Mouse (Mus musculus): ENCODE measurements around the gene Zfp82.
"Not testable (repeated sequence)": the region's sequence is repeated elsewhere in the genome, so short reads cannot be mapped to it uniquely, and the experiment has no call there.

Gene Zfp82

DNA sequence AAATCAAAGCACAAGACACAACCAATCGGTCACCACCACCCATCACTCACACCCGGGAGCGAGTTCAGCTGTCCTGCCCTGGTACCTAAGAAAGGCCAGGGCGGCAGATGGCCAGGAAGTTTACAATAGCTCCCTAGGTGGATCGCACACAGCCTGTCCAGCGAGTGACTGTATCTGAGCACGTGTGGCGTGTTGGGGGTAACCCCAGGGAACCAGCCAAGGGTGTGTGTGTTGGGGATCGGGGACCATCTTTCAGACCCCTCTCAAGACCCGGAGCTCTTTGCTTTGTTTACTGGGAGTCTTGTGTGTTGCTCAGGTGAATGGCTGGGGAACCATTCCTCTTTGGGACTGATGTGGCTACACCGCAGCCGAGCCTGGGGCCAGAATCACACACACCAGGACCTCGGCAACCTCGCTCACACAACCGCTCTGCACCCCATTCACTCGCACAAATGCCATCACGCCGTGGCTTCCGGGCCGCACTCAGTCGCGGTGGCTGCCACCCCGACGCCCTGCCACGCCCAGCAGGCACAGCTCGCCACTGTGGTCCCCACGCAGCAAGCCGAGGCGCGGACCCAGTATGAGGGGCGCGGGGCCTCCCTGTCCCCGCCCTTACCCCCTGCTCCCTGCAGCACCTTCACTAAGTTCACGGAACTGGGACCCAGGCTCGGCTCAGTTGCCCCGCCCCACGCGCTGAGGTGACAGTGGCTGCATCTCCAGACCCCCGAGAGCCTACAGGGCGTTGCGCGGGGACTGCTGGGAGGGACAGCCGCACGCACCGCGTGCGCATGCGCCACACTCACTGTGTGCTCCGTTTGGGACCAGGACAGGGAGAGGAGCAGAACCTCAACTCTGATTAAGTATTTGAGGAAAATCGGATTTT, at the start of gene Zfp82:
Gene Zfp82 (minus strand): TSS at position 755 of the 883 bp plus-strand sequence.
- DNase-seq (ENCODE audit: low read depth, low spot score) = peak; percentile 67

DNA sequence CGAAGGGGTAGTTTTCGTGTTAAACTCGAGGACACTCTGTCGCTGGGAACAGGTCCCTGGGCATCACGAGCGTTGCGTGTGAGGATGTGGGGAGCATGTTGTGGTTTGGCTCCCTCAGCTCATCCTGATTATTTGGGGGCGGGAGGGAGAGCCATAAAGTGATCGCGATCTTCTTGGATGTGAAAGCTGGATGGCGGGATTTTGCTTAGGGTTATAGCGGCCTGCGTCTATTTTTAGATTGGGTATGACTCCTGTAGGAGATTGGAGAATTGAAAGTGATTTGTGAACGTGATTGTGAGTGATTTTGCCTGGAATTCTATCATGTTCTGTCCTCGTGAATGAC, 49.5 kb upstream of the Zfp82 start:
- DNase-seq (ENCODE audit: low read depth, low spot score) = no peak

DNA sequence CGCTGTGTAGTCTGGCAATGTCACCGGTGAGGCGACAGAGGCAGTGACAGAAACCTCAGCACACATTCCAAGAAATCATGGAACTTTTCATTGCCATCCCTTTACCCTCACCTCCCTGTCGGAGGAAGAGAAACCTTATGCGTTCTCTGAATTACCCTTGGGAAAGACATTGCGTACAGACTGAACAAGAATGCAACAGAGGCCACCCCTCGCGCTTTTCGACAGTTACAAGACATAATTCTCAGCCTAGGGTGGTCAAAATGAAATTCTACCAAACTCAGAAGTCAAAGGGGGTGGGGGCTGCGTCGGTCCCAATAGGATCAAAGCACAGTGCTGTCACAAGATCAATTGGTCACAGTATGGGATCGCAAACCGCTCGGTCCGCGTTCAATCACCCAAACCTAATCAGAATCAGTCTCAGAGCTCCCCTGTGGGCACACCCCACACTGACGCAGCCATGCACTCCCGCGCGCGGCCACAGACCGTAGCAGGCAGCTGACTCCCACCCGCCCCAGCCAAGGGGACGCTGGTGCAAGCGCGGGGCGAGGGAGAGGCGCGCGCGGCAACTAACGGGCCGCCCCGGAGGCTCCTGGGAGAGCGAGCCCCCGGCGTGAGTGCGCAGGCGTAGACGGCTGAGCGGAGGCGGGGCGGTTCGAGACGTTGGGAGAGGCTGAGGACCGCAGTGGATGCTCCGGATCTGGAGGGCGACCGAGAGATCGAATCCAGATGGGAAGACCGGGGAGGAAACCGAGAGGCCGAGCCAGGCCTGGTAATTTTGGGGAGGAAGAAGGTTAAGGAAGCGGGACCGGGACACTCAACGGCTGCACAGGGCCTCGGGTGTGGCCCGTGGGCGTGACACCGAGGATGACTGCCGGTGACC, 48.8 kb upstream of the Zfp82 start, which contains the start of gene Zfp382:
Gene Zfp382 (plus strand): TSS at position 635 of the 880 bp plus-strand sequence.
- peak; percentile 62 for DNase-seq (ENCODE audit: low read depth, low spot score)

DNA sequence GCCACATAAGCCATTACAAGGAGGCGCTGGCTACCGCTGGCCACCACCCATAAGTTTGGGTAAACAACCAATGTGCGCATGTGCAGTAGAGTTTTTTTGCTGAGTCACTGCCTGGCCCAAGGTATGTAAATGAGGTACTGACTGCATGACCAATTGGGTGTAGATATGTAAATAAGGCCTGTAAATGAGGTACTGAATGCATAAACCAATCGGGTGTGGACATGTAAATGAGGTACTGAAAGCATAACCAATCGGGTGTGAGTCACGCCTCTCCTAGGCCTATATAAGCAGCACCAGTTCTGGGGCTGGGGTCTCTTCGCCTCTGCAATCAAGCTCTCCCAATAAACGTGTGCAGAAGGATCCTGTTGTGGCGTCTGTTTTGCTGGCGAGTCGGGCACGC, 45.2 kb upstream of the Zfp82 start:
- DNase-seq (ENCODE audit: low read depth, low spot score) = not testable (repeated sequence)

DNA sequence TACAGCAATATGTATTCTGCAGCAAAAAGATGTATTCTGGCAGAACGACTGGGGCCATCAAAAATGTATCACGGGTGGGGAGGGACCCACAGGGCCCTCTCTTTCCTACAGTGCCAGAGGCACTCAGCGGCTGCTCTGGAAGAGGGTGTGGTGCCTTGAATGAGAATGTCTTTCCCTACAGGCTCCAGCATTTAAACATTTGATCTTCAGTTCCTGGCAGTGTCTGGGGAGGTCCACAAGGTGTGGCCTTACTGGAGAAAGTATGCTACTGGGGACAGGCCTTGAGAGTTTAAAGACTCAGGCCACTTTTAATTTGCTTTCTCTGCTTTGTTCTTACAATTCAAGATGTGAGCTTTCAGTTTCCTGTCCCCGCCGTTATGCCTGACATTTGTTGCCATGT, 43.4 kb upstream of the Zfp82 start:
- no peak for DNase-seq (ENCODE audit: low read depth, low spot score)

DNA sequence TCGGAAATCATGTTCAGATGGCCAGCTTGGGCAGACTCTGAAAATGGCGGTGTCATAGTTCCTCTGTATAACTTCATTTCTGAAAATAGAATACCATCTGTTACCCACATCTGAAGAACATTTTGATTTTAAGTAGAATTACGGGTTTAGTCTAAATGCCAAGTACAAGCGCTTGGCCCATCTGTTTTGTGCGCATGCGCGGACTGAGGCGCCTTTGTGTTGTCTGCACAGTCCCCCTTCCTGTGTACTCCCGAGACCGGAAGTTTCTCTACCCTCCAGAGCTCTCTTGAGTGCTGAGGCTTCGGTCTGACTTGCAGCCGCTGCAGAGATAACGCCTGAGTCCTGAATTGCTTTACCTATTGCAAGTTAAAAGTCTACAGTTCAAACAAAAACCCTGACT, 26.6 kb upstream of the Zfp82 start:
- DNase-seq (ENCODE audit: low read depth, low spot score) = no peak

DNA sequence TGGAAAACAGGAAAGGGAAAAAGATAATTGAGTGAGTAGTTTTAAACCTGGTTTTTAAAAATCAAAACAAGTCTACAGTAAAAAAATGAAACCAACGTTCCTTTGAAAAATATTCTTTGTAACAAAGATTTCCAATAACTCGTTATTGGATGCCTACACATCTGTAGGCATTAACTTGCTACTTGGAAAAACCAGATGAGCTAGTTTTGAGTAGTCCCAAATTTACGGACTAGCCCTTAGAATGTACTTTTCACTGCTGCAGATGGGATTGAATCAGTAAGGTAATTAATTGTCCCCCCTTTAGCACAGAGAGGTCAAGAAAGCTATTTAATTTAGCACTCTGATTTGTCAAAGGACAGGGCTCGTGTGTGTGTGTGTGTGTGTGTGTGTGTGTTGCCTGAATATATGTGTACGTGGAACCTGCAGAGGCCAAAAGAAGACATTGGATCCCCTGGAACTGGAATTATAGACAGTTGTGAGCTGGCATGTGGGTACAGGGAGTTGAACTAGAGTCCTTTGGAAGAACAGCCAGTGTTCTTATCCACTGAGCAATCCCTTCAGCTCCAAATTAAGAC, 22.9 kb upstream of the Zfp82 start:
- no peak for DNase-seq (ENCODE audit: low read depth, low spot score)

DNA sequence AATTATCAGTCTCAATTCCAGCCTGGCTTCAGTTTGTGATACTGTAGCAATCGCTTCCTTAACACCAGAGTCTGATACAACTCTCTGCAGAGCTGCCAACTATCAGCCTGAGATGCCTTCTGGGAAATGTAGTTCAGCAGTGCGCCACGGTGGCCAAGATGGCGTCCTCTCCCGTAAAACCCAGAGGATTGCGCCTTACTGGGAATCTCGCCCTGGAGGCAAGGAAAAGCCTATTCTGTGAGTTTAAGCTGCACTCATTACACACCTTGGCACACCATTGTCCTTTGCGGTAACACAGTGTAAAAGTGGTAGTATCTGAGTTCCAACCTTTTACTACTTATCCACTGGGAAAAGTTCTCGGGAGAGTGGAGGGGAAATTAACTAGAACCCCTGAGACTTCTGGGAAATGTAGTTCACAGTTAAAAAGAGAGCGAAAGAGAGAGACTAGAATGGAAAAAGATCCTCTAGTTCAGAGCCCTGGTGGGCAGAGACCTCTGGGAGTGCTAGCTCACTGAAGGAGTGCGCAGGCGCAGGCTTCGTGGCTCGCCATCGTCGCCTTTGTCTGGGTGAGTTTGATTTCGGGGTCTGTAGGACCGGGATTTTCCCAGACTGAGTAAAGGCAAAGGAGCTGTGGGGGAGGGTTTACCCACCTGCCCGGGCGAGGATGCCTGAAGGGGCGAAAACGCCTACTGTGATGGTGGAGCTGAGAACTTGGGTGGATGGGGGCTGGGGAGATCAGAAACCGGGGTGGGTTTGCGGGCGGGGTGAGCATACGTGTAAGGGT, 22.1 kb upstream of the Zfp82 start, which contains the start of gene Zfp260:
Gene Zfp260 (plus strand): TSS at position 132 of the 784 bp plus-strand sequence.
- peak; percentile 66 for DNase-seq (ENCODE audit: low read depth, low spot score)

DNA sequence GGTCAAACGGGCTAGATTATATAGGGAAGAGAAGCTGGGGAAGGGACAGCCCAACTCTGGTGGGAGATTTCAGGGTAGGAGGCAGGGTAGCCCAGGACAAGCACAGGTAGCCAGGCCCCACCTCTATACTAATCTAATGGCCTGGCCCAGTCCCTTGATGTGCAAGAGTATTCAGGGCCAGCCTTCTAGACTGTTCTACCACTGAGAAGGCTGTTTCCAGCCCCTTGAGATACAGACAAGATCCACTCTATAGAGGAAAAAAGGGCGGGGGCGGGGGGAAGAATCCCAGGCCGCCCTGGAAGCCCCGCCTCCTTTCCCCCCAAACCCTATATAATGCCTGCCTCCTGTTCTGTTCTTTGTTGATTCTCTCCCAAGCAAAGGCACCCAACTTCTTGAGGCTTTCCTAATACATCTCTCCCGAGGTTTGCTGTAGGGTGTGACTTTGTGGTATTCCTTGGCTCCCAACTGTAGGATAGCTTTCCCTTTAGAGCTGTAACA, 21.3 kb upstream of the Zfp82 start:
- DNase-seq (ENCODE audit: low read depth, low spot score) = no peak

DNA sequence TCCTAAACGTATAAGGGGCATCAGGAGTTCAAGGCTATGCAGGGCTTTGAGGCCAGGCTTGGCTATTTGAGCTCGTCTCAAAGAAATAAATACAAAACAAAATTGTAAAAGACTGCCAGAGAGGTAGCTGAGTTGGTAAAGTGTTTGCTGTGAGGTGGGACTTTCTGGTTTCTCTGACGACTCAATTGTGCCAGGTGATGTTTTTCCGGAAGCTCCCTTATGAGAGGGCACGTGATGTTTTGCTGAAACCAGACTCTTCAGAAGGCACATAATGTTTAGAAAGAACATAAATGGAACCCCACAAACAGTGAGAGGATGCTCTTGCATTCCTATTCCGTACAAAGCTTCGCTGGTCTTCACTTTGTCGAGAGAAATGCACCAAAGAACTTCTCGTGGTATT, 20.0 kb upstream of the Zfp82 start:
- no peak for DNase-seq (ENCODE audit: low read depth, low spot score)

DNA sequence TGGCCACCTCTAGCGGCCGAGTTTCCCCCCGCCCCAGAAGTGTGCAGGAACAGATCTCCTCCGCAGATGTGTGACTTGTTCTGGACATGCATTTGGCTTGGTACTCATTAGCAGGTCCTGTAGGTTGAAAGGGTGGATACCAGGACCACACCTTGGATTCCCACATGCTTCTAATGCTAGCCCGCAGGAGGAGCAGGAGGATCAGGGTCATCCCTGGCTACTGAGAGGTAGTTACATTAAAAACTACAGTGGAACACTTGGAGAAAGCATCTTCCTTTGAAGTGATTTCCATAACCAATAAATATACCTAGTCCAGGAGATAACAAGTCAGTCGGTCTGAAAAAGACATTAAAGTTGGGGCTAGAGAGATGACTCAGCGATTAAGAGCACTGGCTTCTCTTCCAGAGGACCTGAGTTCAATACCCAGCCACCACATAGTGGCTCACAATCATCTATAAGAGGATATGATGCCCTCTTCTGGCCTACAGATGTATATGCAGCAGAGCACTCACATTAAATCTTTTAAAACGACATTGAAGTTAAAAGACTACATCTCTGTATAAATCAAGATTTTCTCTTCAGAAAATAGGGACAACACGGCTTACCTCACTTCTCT, 18.4 kb upstream of the Zfp82 start:
- DNase-seq (ENCODE audit: low read depth, low spot score) = peak; percentile 35

DNA sequence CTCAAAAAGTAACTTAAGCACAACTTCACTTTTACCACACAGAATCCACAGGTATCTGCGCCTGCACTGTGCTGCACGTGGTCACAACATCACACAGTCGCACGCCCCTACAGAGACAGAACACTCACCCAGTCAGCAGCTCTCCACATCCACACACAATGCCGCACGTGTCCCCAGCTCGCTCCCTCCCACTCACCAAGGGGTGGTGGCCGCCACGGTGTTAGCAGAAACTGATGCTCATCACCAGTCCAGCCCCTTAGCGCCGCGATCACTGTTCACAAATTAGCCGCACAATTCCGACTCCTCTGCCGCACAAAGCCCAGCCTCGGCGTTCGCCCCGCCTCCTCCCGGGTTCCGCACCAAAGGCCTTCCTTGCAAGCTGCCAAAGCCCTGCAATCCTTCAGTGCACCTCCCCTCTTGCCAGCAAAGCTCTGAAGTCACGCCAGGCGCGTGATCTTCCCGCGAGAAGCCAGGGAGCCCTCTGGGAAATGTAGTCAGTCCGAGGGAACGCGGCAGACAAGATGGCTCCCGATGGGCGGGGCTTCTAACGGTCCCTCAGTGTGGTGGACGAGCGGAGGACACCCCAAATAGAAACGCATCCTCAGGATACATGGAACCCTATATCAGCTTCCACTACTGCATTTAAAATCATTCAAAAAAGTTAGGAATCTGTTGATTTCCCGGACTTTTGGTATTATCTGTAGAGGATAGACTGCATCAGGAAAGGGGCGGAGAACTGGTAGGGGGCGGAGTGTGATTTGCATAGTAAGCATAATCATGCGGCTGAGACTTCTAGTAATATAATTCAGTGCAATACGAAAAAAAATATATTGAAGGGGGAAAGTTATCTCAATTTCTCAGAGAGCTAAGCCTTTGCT, 17.6 kb upstream of the Zfp82 start, which contains the start of the genes Gm26920 and Zfp566:
Gene Gm26920 (minus strand): TSS at position 319 of the 878 bp plus-strand sequence.
Gene Zfp566 (minus strand): TSS at position 436 of the 878 bp plus-strand sequence.
- DNase-seq (ENCODE audit: low read depth, low spot score) = peak; percentile 93

DNA sequence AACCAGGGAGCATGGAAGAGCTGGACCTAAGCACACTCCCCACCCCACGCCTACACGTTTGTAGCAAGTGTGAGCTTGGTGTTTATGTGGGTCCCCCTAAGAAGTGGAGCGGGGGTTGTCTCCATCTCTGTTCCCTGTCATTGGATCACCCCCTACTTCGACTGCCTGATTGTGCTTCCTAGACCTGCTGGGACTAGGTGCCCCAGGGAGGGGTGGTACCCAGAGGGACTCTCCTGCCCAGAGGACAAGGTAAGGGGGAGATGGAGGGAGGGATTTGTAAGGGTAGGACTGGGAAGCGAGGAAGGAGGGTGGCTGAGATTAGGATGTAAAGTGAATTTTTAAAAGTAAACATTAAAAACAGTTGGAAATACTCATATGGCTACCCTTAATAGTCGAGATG, 16.7 kb upstream of the Zfp82 start:
- DNase-seq (ENCODE audit: low read depth, low spot score) = no peak

DNA sequence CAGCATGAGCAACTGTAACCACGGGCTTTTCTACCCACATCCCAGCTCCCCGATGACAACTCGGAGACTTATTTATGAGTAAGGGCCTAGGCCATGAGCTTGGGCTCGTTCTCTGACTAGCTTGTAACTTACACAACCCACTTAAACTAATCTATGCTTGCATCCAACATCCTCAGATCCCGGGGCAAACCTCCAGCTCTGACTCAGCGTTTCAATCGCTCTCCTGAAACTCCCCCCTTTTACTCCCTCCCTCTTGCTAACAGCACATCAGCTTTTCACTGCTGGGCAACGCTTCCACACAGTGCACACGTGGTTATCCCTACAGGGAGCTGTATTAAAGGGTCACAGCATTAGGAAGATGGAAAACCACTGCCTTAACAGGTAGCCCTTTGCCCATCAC, 13.8 kb upstream of the Zfp82 start:
- DNase-seq (ENCODE audit: low read depth, low spot score) = no peak

DNA sequence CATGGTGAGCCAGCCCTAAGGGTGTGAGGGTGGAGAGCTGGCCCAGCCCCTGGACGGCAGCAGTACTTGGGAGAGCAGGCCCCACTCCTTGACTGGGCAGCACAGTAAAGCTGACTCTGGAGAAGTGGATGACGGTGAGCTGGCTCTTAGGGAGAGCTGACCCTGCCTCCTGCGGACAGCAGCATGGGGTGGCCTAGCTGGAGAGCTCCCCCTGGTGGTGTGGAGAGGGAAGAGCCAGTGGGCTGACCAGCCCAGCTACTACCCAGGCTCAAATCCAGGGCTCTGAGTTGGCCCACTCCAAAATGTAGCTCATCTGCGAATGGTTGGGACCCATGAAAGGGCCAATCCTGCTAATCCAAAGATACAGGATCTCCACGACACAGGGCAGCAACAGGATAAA, 8.1 kb downstream of the Zfp82 start:
- no peak for DNase-seq (ENCODE audit: low read depth, low spot score)

DNA sequence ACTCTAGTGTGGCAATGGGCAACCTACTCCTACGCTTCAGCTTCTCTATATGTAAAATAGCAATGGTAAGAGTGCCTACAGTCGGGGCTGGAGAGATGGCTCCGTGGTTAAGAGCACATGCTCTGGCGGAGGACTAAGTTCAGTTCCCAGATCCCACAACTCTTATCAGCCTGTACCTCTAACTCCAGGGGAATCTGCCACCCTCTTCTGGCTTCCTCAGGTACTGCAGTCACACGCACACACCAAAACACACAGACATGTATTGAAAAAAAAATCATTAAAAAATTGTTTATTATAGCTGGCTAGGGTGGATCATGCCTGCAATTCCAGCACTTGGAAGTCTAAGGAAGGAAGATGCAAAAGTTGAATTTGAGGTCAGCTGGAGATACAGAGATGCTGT, 10.2 kb downstream of the Zfp82 start:
- peak; percentile 4 for DNase-seq (ENCODE audit: low read depth, low spot score)

DNA sequence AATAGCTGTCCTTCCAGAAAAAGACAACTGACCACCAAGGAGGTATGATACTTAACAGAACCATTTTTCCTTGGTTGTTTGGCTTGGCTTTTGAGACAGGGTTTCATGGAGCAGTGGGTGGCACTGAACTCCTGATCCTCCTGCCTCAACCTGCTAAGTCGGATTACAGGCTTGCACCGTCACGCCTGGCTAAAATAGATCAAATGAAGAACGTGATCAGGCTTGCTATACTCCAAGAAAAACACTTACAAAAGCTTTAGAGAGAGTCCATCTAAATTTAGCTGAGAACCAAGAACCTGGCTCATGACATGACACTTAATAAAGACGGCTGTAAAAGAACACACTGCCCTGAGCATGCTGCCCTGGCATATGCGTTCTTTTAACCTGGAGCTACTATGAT, 12.4 kb downstream of the Zfp82 start:
- DNase-seq (ENCODE audit: low read depth, low spot score) = no peak

DNA sequence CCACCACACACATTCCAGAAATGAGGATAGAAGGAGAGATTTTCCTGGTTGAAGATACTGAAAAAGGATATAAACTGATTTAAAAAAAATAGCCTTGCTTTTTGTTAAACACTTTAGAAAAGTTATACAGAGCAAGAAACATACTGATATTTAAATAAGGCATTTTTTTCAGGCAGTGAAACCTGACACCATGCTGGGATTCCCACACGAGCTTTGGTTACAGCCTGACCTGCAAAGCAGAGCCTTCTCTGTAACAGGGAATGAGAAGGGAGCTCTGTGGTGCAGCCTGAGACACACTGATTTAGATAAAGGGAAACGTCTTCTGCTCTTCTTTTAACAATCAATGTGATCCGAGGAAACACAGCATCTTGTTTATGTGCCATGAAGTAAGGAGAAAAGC, 19.1 kb downstream of the Zfp82 start:
- no peak for DNase-seq (ENCODE audit: low read depth, low spot score)

DNA sequence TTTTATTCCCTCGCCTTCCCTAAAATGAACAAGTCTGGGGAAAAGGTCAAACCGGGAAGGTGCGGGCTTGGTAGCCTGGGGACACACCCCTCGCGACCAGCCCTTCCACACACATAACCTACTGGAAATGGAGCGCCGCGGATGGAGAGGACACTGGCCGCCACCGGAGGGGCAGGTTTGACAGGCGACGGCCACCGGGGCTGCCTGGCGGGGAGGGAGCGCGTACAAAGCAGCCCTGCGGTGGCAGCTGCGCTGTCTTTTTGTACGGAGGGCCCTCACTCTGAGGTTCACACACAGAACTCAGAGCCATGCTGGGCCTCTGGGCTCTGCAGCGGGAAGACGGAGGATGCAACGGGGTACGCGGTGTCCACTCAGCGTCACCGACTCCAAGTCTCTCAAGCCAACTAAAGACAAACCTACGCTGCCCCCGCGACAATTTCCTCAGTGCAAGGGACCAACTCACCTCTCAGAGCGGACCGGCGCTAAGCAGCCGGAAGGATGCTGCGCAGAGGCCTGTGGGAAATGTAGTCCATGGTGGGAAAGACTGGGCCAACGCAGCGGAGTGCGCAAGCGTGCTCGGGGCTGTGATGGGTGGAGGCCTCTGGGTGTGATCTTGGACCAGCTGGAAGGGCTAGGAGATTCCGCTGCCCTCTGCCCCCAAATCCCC, 21.7 kb downstream of the Zfp82 start, which contains the start of gene Zfp14:
Gene Zfp14 (minus strand): TSS at position 499 of the 667 bp plus-strand sequence.
- DNase-seq (ENCODE audit: low read depth, low spot score) = peak; percentile 62
